10 mouse cellular contexts compared by ENCODE assay signal in the genomic region with DNA sequence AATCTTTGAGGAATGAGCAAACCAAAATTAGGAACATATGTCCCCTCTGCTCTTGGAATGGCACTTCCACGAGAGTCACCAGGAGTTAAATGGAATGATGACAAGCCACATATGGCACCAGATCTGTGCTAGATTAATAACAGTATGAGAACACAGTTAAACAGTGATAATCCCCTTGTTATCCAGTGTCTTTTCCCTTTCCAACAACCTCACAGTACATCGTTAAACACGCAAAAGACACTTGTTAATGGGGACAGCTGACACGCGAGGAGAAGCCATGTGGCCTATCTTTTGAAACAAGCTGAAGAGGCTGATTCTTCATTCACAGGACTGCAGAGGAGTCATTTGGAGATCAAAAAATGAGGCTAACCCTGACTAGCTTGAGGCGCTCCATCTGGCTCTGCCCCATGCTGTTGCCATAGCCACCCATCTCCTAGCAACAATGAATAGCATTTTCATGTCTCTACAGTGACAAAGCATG.
A peak's percentile ranks its signal among the peaks of the same experiment; 100 is the strongest.
DNase-seq lines count a peak whose midpoint lies in the region; ATAC-seq and TF ChIP-seq lines count a peak whose summit lies in the region.
"Had no signal": no experiment of that assay in that cellular context is flagged by ENCODE, and none has a peak within 500 bp of the region (broad histone marks: within the 10 kb centered on the region; RNA-seq: fewer than 3 reads in every experiment).

No protein-coding gene starts in this region.

- no peaks in the 10 kb centered on the region for H3K36me3 ChIP-seq in forebrain, embryonic 11.5 days (ENCODE audit: control insufficient read depth, insufficient read depth, low read length)
- no peaks in the 10 kb centered on the region for H3K36me3 ChIP-seq in midbrain, postnatal 0 days (ENCODE audit: insufficient read depth, low read length)
- no peaks in the 10 kb centered on the region for H3K36me3 ChIP-seq in liver, embryonic 11.5 days (ENCODE audit: control insufficient read depth, insufficient read depth, low read length)
- H3K36me3 ChIP-seq: G1E; heart, embryonic 13.5 days had no signal

- no peak overlapping the region for H3K9ac ChIP-seq in forebrain, embryonic 11.5 days (ENCODE audit: low read length)
- no peak overlapping the region for H3K9ac ChIP-seq in midbrain, postnatal 0 days (replicated peaks; ENCODE audit: low read length, poor library complexity, severe bottlenecking)
- no peak overlapping the region for H3K9ac ChIP-seq in liver, embryonic 11.5 days (ENCODE audit: low read depth, low read length)
- H3K9ac ChIP-seq: heart, embryonic 13.5 days had no signal

- H3K27ac ChIP-seq in forebrain, embryonic 11.5 days (ENCODE audit: low read depth, low read length) = 0 out of 2 replicates have a peak overlapping the region, but pooled peaks have one; percentile 50
- peak overlapping the region; percentile 74 for H3K27ac ChIP-seq in midbrain, postnatal 0 days (ENCODE audit: low read depth, low read length)
- H3K27ac ChIP-seq in liver, embryonic 11.5 days (ENCODE audit: low read depth, low read length) = no peak overlapping the region
- H3K27ac ChIP-seq: heart, embryonic 13.5 days had no signal

- H3K9me3 ChIP-seq in forebrain, embryonic 11.5 days (ENCODE audit: control insufficient read depth, low read length) = no peaks in the 10 kb centered on the region; the same call in 1 of the 2 replicates
- no peaks in the 10 kb centered on the region for H3K9me3 ChIP-seq in midbrain, postnatal 0 days (ENCODE audit: low read length)
- no peaks in the 10 kb centered on the region for H3K9me3 ChIP-seq in liver, embryonic 11.5 days (ENCODE audit: control insufficient read depth, low read length)

- H3K27me3 ChIP-seq in forebrain, embryonic 11.5 days (ENCODE audit: control insufficient read depth, insufficient read depth, low read length) = no peaks in the 10 kb centered on the region
- H3K27me3 ChIP-seq in midbrain, postnatal 0 days (ENCODE audit: insufficient read depth, low read length) = no peaks in the 10 kb centered on the region
- H3K27me3 ChIP-seq in liver, embryonic 11.5 days (replicated peaks; ENCODE audit: control insufficient read depth, insufficient read depth, low read length) = no peaks in the 10 kb centered on the region
- H3K27me3 ChIP-seq: heart, embryonic 13.5 days had no signal

- DNase-seq in kidney, postnatal 4 days = peak; percentile 11 to 40
- no peak for DNase-seq in kidney, adult 8-10 months
- peak; percentile 66 for DNase-seq in forebrain, embryonic 11.5 days (ENCODE audit: low spot score)
- DNase-seq in layer of hippocampus, adult 9-10 months (ENCODE audit: low spot score) = peak; percentile 50
- peak; percentile 89 for DNase-seq in midbrain, postnatal 0 days (ENCODE audit: low spot score)
- DNase-seq in urinary bladder, adult 18-20 months (ENCODE audit: low spot score in 2 of 2) = no peak
- no peak for DNase-seq in liver, embryonic 11.5 days (ENCODE audit: low spot score)

- H3K4me3 ChIP-seq in forebrain, embryonic 11.5 days (ENCODE audit: low read depth, low read length) = no peak overlapping the region
- no peak overlapping the region for H3K4me3 ChIP-seq in midbrain, postnatal 0 days (ENCODE audit: low read depth, low read length)
- H3K4me3 ChIP-seq in liver, embryonic 11.5 days (ENCODE audit: low read depth, low read length) = no peak overlapping the region
- H3K4me3 ChIP-seq: heart, embryonic 13.5 days had no signal

- no peak for TF ChIP-seq CTCF in midbrain, postnatal 0 days (IDR thresholded peaks at IDR 0.05)

- no peak overlapping the region for H3K4me2 ChIP-seq in forebrain, embryonic 11.5 days (ENCODE audit: low read depth, low read length, severe bottlenecking)
- no peak overlapping the region for H3K4me2 ChIP-seq in midbrain, postnatal 0 days (ENCODE audit: low read depth, low read length, poor library complexity, severe bottlenecking)
- H3K4me2 ChIP-seq in liver, embryonic 11.5 days = no peak overlapping the region
- H3K4me2 ChIP-seq: heart, embryonic 13.5 days had no signal

- no peaks in the 10 kb centered on the region; the same call in 1 of the 2 replicates for H3K4me1 ChIP-seq in forebrain, embryonic 11.5 days (replicated peaks; ENCODE audit: control insufficient read depth, insufficient read depth, low read length)
- peaks cover 2% of the 10 kb centered on the region; the same call in 1 of the 2 replicates for H3K4me1 ChIP-seq in midbrain, postnatal 0 days (ENCODE audit: insufficient read depth, low read length)
- no peaks in the 10 kb centered on the region for H3K4me1 ChIP-seq in liver, embryonic 11.5 days (replicated peaks; ENCODE audit: control insufficient read depth, insufficient read depth, low read length)
- H3K4me1 ChIP-seq: heart, embryonic 13.5 days had no signal

- WGBS in forebrain, embryonic 11.5 days = 16% methylated on average over 6 of the region's 6 CpGs
- WGBS in midbrain, postnatal 0 days = 9% methylated on average over 6 of the region's 6 CpGs
- 69% methylated on average over 6 of the region's 6 CpGs for WGBS in liver, embryonic 11.5 days

- ATAC-seq in forebrain, embryonic 11.5 days (replicated peaks; ENCODE audit: low FRiP score) = peak; percentile 96
- peak; percentile 91 for ATAC-seq in midbrain, postnatal 0 days (ENCODE audit: low FRiP score)
- ATAC-seq in megakaryocyte progenitor cell, adult 5-6 weeks (replicated peaks; ENCODE audit: poor library complexity) = no peak
- ATAC-seq in liver, embryonic 11.5 days (replicated peaks; ENCODE audit: low FRiP score) = no peak

Comparison
In these comparisons a context has a peak if more than half of its experiments do, and no peak if none do; other contexts are left out.
1. DNase-seq: peak in kidney, postnatal 4 days (2 of 2), forebrain, embryonic 11.5 days (single experiment), layer of hippocampus, adult 9-10 months (single experiment) and midbrain, postnatal 0 days (single experiment); none in kidney, adult 8-10 months (0 of 2), urinary bladder, adult 18-20 months (0 of 2) and liver, embryonic 11.5 days (single experiment).
2. ATAC-seq: peak in forebrain, embryonic 11.5 days (single experiment) and midbrain, postnatal 0 days (single experiment); none in megakaryocyte progenitor cell, adult 5-6 weeks (single experiment) and liver, embryonic 11.5 days (single experiment).